Mouse (Mus musculus): ENCODE results near the gene Zfp114.

GRCm38 (mm10) chr7:24207488-24208261 is 32.8 kb downstream of the Zfp114 start:
- no peak for TF ChIP-seq CTCF (IDR thresholded peaks at IDR 0.05; ENCODE audit: low read depth)
- no peak for TF ChIP-seq EP300 (IDR thresholded peaks at IDR 0.05; ENCODE audit: low read depth)

Data from liver, postnatal 0 days (tissue).